Mouse (Mus musculus) spleen, adult 12 weeks (tissue): ENCODE data around the gene Mcu.

Source experiments
- DNase-seq: peaks from one replicate; pipeline ENCODE4 v3.0.0; 2022; ENCODE audit warnings: low spot score

Gene Mcu

GRCm38 (mm10) chr10:59429448-59430135 lies 186.9 kb downstream of the Mcu start:
- DNase-seq, result no peak

GRCm38 (mm10) chr10:59426371-59426770 lies 190.1 kb downstream of the Mcu start:
- no peak for DNase-seq

GRCm38 (mm10) chr10:59425369-59425768 lies 191.1 kb downstream of the Mcu start:
- no peak for DNase-seq

GRCm38 (mm10) chr10:59424453-59424852 lies 192.0 kb downstream of the Mcu start:
- no peak for DNase-seq

GRCm38 (mm10) chr10:59419516-59419915 lies 197.0 kb downstream of the Mcu start:
- no peak for DNase-seq

- no peak for DNase-seq
Observed at GRCm38 (mm10) chr10:59416623-59417022, 199.9 kb downstream of the Mcu start.

- no peak for DNase-seq
Observed at GRCm38 (mm10) chr10:59413711-59414110, 202.8 kb downstream of the Mcu start.

GRCm38 (mm10) chr10:59410264-59410663 lies 206.2 kb downstream of the Mcu start:
- no peak for DNase-seq

GRCm38 (mm10) chr10:59408499-59408898 lies 208.0 kb downstream of the Mcu start:
- DNase-seq, result no peak

GRCm38 (mm10) chr10:59403793-59404149 lies 212.7 kb downstream of the Mcu start:
- DNase-seq, result no peak

- DNase-seq, result no peak
Observed at GRCm38 (mm10) chr10:59402899-59403792, 213.3 kb downstream of the Mcu start, which contains the start of gene Pla2g12b. Pla2g12b (plus strand) TSS chr10:59403660.
